Mouse (Mus musculus): ENCODE measurements at regions not wholly inside any gene's neighbourhood (a gene's known extent, or its start where the extent isn't known, plus 50 kb on each side); places are given as distances from the start of the nearest gene placed in this dataset.

DNA sequence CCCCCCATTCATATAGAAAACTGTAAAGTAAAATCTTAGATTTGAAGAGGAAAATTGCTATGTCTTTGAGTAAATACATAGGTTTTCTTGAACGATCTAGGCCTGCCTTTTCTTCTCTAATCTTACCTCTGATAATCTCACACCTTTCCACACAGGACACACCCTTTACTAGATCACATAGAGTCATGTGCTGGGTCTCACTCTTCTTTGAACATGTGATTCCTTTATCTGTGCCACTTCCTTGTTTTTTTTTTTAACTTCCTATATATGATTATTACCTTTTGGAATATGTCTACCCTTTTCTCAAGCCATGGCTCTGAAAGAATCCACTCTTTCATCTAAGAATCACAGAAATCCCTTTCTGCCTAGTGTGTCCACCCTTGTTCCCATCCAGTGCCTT is 136.2 kb downstream of the Klf5 start:
- Histone ChIP-seq H3K9me3 (ENCODE audit: control insufficient read depth, low read length) (no peaks in the 10 kb centered on the region), H3K4me3 (ENCODE audit: control insufficient read depth in 1 of 2, insufficient read depth in 1 of 2, low read depth in 1 of 2, low read length in 2 of 2) (no peak overlapping the region), H3K27ac (replicated peaks in 1 of 2; ENCODE audit: control insufficient read depth in 1 of 2, insufficient read depth in 1 of 2, low read depth in 2 of 2, low read length in 2 of 2) (no peak overlapping the region), H3K4me1 (ENCODE audit: control insufficient read depth in 2 of 2, insufficient read depth in 2 of 2, low read length in 2 of 2) (no peaks in the 10 kb centered on the region), H3K9ac (ENCODE audit: low read length) (no peak overlapping the region), H3K36me3 (ENCODE audit: control insufficient read depth, insufficient read depth, low read length) (no peaks in the 10 kb centered on the region), H3K4me2 (ENCODE audit: low read length) (no peak overlapping the region), H3K27me3 (ENCODE audit: control insufficient read depth, insufficient read depth, low read length) (no peaks in the 10 kb centered on the region)
- no peak for ATAC-seq (ENCODE audit: insufficient number of reproducible peaks, insufficient read depth, low FRiP score, low read depth)
- WGBS, result 59% methylated on average over 1 of the region's 1 CpGs

GRCm38 (mm10) chr14:99435512-99435911 is 137.0 kb downstream of the Klf5 start:
- 77% methylated on average over 3 of the region's 3 CpGs for WGBS
- ATAC-seq (ENCODE audit: insufficient number of reproducible peaks, insufficient read depth, low FRiP score, low read depth), result no peak
- Histone ChIP-seq H3K4me2 (ENCODE audit: low read length) (no peak overlapping the region), H3K27ac (replicated peaks in 1 of 2; ENCODE audit: control insufficient read depth in 1 of 2, insufficient read depth in 1 of 2, low read depth in 2 of 2, low read length in 2 of 2) (no peak overlapping the region), H3K36me3 (ENCODE audit: control insufficient read depth, insufficient read depth, low read length) (no peaks in the 10 kb centered on the region), H3K27me3 (ENCODE audit: control insufficient read depth, insufficient read depth, low read length) (no peaks in the 10 kb centered on the region), H3K9ac (ENCODE audit: low read length) (no peak overlapping the region), H3K4me1 (ENCODE audit: control insufficient read depth in 2 of 2, insufficient read depth in 2 of 2, low read length in 2 of 2) (no peaks in the 10 kb centered on the region), H3K4me3 (ENCODE audit: control insufficient read depth in 1 of 2, insufficient read depth in 1 of 2, low read depth in 1 of 2, low read length in 2 of 2) (no peak overlapping the region), H3K9me3 (ENCODE audit: control insufficient read depth, low read length) (no peaks in the 10 kb centered on the region)

DNA sequence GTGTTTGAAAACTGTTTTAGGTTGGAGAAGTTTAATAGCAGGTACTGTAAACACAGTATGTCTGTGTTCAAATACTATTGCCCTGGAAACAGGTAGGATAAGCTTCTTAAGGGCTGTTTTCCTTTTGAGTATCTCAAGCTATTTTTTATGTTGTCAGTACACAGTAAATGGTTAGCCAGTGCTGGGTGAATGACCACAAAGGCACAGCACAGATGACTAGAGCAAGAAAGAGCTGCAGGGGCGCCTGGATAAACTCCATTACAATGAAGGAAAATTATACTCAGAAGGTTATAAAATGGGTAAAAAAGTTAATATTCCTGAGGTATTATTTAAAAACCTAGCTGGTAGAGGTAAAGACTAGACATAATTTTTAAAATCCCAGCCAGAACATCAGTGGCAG is 137.6 kb downstream of the Klf5 start:
- Histone ChIP-seq H3K4me2 (ENCODE audit: low read length) (no peak overlapping the region), H3K9me3 (ENCODE audit: control insufficient read depth, low read length) (no peaks in the 10 kb centered on the region), H3K4me1 (ENCODE audit: control insufficient read depth in 2 of 2, insufficient read depth in 2 of 2, low read length in 2 of 2) (no peaks in the 10 kb centered on the region), H3K27ac (replicated peaks in 1 of 2; ENCODE audit: control insufficient read depth in 1 of 2, insufficient read depth in 1 of 2, low read depth in 2 of 2, low read length in 2 of 2) (no peak overlapping the region), H3K36me3 (ENCODE audit: control insufficient read depth, insufficient read depth, low read length) (no peaks in the 10 kb centered on the region), H3K9ac (ENCODE audit: low read length) (no peak overlapping the region), H3K4me3 (ENCODE audit: control insufficient read depth in 1 of 2, insufficient read depth in 1 of 2, low read depth in 1 of 2, low read length in 2 of 2) (no peak overlapping the region), H3K27me3 (ENCODE audit: control insufficient read depth, insufficient read depth, low read length) (no peaks in the 10 kb centered on the region)
- ATAC-seq (ENCODE audit: insufficient number of reproducible peaks, insufficient read depth, low FRiP score, low read depth), result no peak
- 74% methylated on average over 1 of the region's 1 CpGs for WGBS

DNA sequence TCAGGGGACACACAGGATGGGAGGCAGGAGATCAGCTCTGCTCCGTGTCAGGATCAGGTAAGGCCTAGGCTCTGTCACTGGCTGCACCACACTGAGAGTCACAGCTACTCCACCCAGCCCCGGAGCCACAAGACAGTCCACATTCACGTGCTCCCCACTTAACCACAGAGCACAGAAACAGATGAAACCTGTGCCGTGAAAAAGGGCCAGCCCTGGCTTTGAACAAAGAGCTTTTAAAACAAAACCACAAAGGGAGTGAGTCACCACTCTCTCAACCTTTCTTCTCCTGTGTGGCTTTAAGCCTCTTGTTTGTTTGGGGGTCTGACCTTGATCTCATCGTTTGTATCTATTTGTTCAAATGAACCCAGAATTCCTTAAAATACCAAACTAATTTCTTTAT is 150.6 kb downstream of the Klf5 start:
- no peak overlapping the region for H3K9ac ChIP-seq (ENCODE audit: low read length)
- no peak overlapping the region for H3K4me2 ChIP-seq (ENCODE audit: low read length)
- H3K4me3 ChIP-seq (ENCODE audit: control insufficient read depth in 1 of 2, insufficient read depth in 1 of 2, low read depth in 1 of 2, low read length in 2 of 2), result no peak overlapping the region
- H3K9me3 ChIP-seq (ENCODE audit: control insufficient read depth, low read length), result no peaks in the 10 kb centered on the region
- no peaks in the 10 kb centered on the region for H3K4me1 ChIP-seq (ENCODE audit: control insufficient read depth in 2 of 2, insufficient read depth in 2 of 2, low read length in 2 of 2)
- no peak overlapping the region for H3K27ac ChIP-seq (replicated peaks in 1 of 2; ENCODE audit: control insufficient read depth in 1 of 2, insufficient read depth in 1 of 2, low read depth in 2 of 2, low read length in 2 of 2)
- no peaks in the 10 kb centered on the region for H3K36me3 ChIP-seq (ENCODE audit: control insufficient read depth, insufficient read depth, low read length)
- ATAC-seq (ENCODE audit: insufficient number of reproducible peaks, insufficient read depth, low FRiP score, low read depth), result no peak
- no peaks in the 10 kb centered on the region for H3K27me3 ChIP-seq (ENCODE audit: control insufficient read depth, insufficient read depth, low read length)
- WGBS, result 65% methylated on average over 5 of the region's 5 CpGs

GRCm38 (mm10) chr14:99449870-99450269 is 151.4 kb downstream of the Klf5 start:
- Histone ChIP-seq H3K9ac (ENCODE audit: low read length) (no peak overlapping the region), H3K4me3 (ENCODE audit: control insufficient read depth in 1 of 2, insufficient read depth in 1 of 2, low read depth in 1 of 2, low read length in 2 of 2) (no peak overlapping the region), H3K4me2 (ENCODE audit: low read length) (no peak overlapping the region), H3K36me3 (ENCODE audit: control insufficient read depth, insufficient read depth, low read length) (no peaks in the 10 kb centered on the region), H3K27ac (replicated peaks in 1 of 2; ENCODE audit: control insufficient read depth in 1 of 2, insufficient read depth in 1 of 2, low read depth in 2 of 2, low read length in 2 of 2) (no peak overlapping the region), H3K9me3 (ENCODE audit: control insufficient read depth, low read length) (no peaks in the 10 kb centered on the region), H3K4me1 (ENCODE audit: control insufficient read depth in 2 of 2, insufficient read depth in 2 of 2, low read length in 2 of 2) (no peaks in the 10 kb centered on the region), H3K27me3 (ENCODE audit: control insufficient read depth, insufficient read depth, low read length) (no peaks in the 10 kb centered on the region)
- no peak for ATAC-seq (ENCODE audit: insufficient number of reproducible peaks, insufficient read depth, low FRiP score, low read depth)
- WGBS, result 89% methylated on average over 5 of the region's 5 CpGs

DNA sequence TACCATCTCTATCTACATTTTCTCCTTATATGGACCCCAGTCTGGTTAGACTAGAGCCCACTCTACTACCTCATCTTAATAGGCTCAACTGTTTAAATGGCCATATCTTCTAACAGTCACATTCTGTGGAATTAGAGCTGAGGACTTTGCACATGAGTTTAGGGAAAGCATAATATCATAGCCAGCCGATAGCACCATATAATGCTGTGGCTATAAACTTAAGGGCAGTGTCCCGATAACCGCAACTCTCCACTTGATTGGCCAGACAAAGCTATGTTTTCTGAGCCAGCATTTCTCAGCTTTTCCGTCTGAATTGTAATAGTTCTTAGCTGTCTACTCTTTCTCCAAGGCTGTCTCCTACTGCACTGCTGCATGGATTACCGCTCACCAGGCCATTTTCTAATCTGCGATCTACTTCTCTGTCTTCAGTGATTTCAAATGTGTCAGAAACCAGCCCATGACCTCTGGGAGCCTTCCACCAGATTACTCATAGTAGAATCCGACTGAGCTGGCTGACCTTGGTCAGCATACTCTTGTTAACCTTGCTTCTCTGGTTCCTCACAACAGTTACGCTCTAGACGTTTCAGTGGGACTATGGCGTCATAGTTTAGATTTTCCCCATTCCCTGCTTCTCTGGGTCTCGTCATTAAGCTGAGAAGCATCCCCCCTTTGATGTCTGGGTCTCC is 152.8 kb downstream of the Klf5 start:
- ATAC-seq (ENCODE audit: insufficient number of reproducible peaks, insufficient read depth, low FRiP score, low read depth), result no peak
- Histone ChIP-seq H3K36me3 (ENCODE audit: control insufficient read depth, insufficient read depth, low read length) (no peaks in the 10 kb centered on the region), H3K9me3 (ENCODE audit: control insufficient read depth, low read length) (no peaks in the 10 kb centered on the region), H3K27me3 (ENCODE audit: control insufficient read depth, insufficient read depth, low read length) (no peaks in the 10 kb centered on the region), H3K4me2 (ENCODE audit: low read length) (no peak overlapping the region), H3K9ac (ENCODE audit: low read length) (no peak overlapping the region), H3K4me1 (ENCODE audit: control insufficient read depth in 2 of 2, insufficient read depth in 2 of 2, low read length in 2 of 2) (no peaks in the 10 kb centered on the region), H3K4me3 (ENCODE audit: control insufficient read depth in 1 of 2, insufficient read depth in 1 of 2, low read depth in 1 of 2, low read length in 2 of 2) (no peak overlapping the region), H3K27ac (replicated peaks in 1 of 2; ENCODE audit: control insufficient read depth in 1 of 2, insufficient read depth in 1 of 2, low read depth in 2 of 2, low read length in 2 of 2) (no peak overlapping the region)
- WGBS, result 83% methylated on average over 11 of the region's 11 CpGs

DNA sequence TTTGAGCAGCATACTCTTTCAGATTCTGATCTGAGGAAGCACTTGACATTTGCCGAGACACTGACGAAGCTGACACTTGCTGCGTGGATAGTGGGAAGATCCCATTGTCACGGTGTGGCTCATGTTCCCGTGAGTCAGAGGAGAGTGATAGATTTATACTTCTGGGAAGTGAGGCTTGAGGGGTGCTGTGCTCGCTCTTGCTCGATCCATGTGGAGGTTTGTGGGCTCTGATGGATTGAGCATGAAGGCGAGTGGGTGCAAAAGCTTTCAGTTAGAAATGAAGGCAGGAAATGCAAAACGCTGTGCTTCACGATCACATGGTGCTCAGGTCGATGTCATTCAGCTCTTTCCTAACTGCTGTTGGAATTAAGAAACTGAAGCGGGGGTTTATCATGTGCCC is 155.4 kb downstream of the Klf5 start:
- Histone ChIP-seq H3K27me3 (ENCODE audit: control insufficient read depth, insufficient read depth, low read length) (no peaks in the 10 kb centered on the region), H3K9ac (ENCODE audit: low read length) (no peak overlapping the region), H3K4me2 (ENCODE audit: low read length) (no peak overlapping the region), H3K27ac (replicated peaks in 1 of 2; ENCODE audit: control insufficient read depth in 1 of 2, insufficient read depth in 1 of 2, low read depth in 2 of 2, low read length in 2 of 2) (no peak overlapping the region), H3K4me3 (ENCODE audit: control insufficient read depth in 1 of 2, insufficient read depth in 1 of 2, low read depth in 1 of 2, low read length in 2 of 2) (no peak overlapping the region), H3K4me1 (ENCODE audit: control insufficient read depth in 2 of 2, insufficient read depth in 2 of 2, low read length in 2 of 2) (no peaks in the 10 kb centered on the region), H3K36me3 (ENCODE audit: control insufficient read depth, insufficient read depth, low read length) (no peaks in the 10 kb centered on the region), H3K9me3 (ENCODE audit: control insufficient read depth, low read length) (no peaks in the 10 kb centered on the region)
- no peak for ATAC-seq (ENCODE audit: insufficient number of reproducible peaks, insufficient read depth, low FRiP score, low read depth)
- 77% methylated on average over 12 of the region's 12 CpGs for WGBS

DNA sequence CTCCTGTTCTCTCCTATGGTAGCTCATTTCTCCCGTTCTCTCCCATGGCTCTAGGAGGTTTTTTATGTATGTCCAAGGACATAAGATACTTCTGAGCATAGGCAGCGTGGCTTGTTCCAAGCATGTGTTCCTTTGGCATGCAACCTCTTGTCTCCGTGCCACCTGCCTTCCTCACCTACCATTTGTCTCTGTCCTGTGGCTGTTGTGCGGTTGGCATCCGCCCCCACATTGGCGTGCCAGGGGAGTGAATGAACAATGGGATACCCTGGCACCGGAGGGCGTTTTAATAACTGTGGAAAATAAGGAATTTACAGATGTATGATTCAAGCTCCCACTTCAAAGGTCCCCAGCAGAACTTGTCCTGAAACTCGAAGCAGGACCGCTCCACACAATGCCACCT is 158.1 kb downstream of the Klf5 start:
- no peaks in the 10 kb centered on the region for H3K27me3 ChIP-seq (ENCODE audit: control insufficient read depth, insufficient read depth, low read length)
- no peak overlapping the region for H3K9ac ChIP-seq (ENCODE audit: low read length)
- no peak for ATAC-seq (ENCODE audit: insufficient number of reproducible peaks, insufficient read depth, low FRiP score, low read depth)
- no peaks in the 10 kb centered on the region for H3K9me3 ChIP-seq (ENCODE audit: control insufficient read depth, low read length)
- 90% methylated on average over 10 of the region's 10 CpGs for WGBS
- H3K4me2 ChIP-seq (ENCODE audit: low read length), result no peak overlapping the region
- H3K27ac ChIP-seq (replicated peaks in 1 of 2; ENCODE audit: control insufficient read depth in 1 of 2, insufficient read depth in 1 of 2, low read depth in 2 of 2, low read length in 2 of 2), result no peak overlapping the region
- no peak overlapping the region for H3K4me3 ChIP-seq (ENCODE audit: control insufficient read depth in 1 of 2, insufficient read depth in 1 of 2, low read depth in 1 of 2, low read length in 2 of 2)
- no peaks in the 10 kb centered on the region for H3K36me3 ChIP-seq (ENCODE audit: control insufficient read depth, insufficient read depth, low read length)
- no peaks in the 10 kb centered on the region for H3K4me1 ChIP-seq (ENCODE audit: control insufficient read depth in 2 of 2, insufficient read depth in 2 of 2, low read length in 2 of 2)
